In genomic region chr1:136678836-136679235, GRCm38 (mm10) we compare ENCODE assay signal across 22 mouse cellular contexts. TPM values are rescaled to one million over a fixed set of nuclear protein-coding genes. Genes with fewer than 3 reads are reported as not detected.
DNase-seq lines count a peak whose midpoint lies in the region; ATAC-seq and TF ChIP-seq lines count a peak whose summit lies in the region.
"Had no signal": no experiment of that assay in that cellular context is flagged by ENCODE, and none has a peak within 500 bp of the region (broad histone marks: within the 10 kb centered on the region; RNA-seq: fewer than 3 reads in every experiment).

No protein-coding gene starts in this region.

- H3K27me3 ChIP-seq in lung, embryonic 16.5 days (ENCODE audit: control insufficient read depth, insufficient read depth, low read depth, low read length) = no peaks in the 10 kb centered on the region
- H3K27me3 ChIP-seq in E14TG2a.4 (ENCODE audit: insufficient read depth, low read length) = no peaks in the 10 kb centered on the region
- no peaks in the 10 kb centered on the region for H3K27me3 ChIP-seq in hindbrain, postnatal 0 days (ENCODE audit: insufficient read depth, low read length)
- H3K27me3 ChIP-seq: heart, embryonic 13.5 days had no signal

- peaks cover 10% of the 10 kb centered on the region for H3K4me1 ChIP-seq in lung, embryonic 16.5 days (replicated peaks; ENCODE audit: control insufficient read depth, insufficient read depth, low read length)
- peaks cover 89% of the 10 kb centered on the region for H3K4me1 ChIP-seq in E14TG2a.4 (replicated peaks; ENCODE audit: low read depth, low read length)
- no peaks in the 10 kb centered on the region for H3K4me1 ChIP-seq in hindbrain, postnatal 0 days (ENCODE audit: insufficient read depth, low read length)

- no peak overlapping the region for H3K4me3 ChIP-seq in lung, embryonic 16.5 days (ENCODE audit: low read length)
- peak overlapping the region; percentile 68; the same call in 1 of the 2 replicates for H3K4me3 ChIP-seq in E14TG2a.4 (replicated peaks; ENCODE audit: low read length)
- no peak overlapping the region for H3K4me3 ChIP-seq in hindbrain, postnatal 0 days (ENCODE audit: low read length)
- H3K4me3 ChIP-seq: gastrocnemius, adult 2 months; heart, embryonic 10.5 days; heart, embryonic 13.5 days had no signal

- H3K27ac ChIP-seq in lung, embryonic 16.5 days (ENCODE audit: low read length) = no peak overlapping the region
- no peak overlapping the region for H3K27ac ChIP-seq in hindbrain, postnatal 0 days
- H3K27ac ChIP-seq: gastrocnemius, adult 2 months; heart, embryonic 10.5 days; heart, embryonic 13.5 days; hindbrain, embryonic 14.5 days had no signal

- H3K4me2 ChIP-seq in lung, embryonic 16.5 days (ENCODE audit: low read depth, low read length) = no peak overlapping the region
- H3K4me2 ChIP-seq in hindbrain, postnatal 0 days (ENCODE audit: low read depth, low read length) = no peak overlapping the region
- H3K4me2 ChIP-seq: heart, embryonic 13.5 days; hindbrain, embryonic 14.5 days had no signal

- peak; percentile 18 for ATAC-seq in lung, embryonic 16.5 days (ENCODE audit: low read depth)
- ATAC-seq in hindbrain, postnatal 0 days = no peak
- ATAC-seq: forebrain, embryonic 14.5 days; forebrain, postnatal 0 days had no signal

- H3K36me3 ChIP-seq in lung, embryonic 16.5 days (ENCODE audit: control insufficient read depth, insufficient read depth, low read length) = no peaks in the 10 kb centered on the region
- H3K36me3 ChIP-seq in E14TG2a.4 (ENCODE audit: insufficient read depth, low read length) = peaks cover 27% of the 10 kb centered on the region; the same call in 1 of the 2 replicates
- no peaks in the 10 kb centered on the region for H3K36me3 ChIP-seq in hindbrain, postnatal 0 days (ENCODE audit: insufficient read depth, low read length)
- H3K36me3 ChIP-seq: heart, embryonic 10.5 days; heart, embryonic 13.5 days had no signal

- no peak for TF ChIP-seq CTCF in E14TG2a.4 (conservative IDR thresholded peaks at IDR 0.05; ENCODE audit: low read length)
- no peak for TF ChIP-seq CTCF in hindbrain, postnatal 0 days (IDR thresholded peaks at IDR 0.05; ENCODE audit: low read depth)

- 28% methylated on average over 4 of the region's 4 CpGs for WGBS in lung, embryonic 16.5 days
- whole genome bisulfite sequencing in hindbrain, postnatal 0 days = 57% methylated on average over 4 of the region's 4 CpGs

- no peaks in the 10 kb centered on the region for H3K9me3 ChIP-seq in lung, embryonic 16.5 days (ENCODE audit: control insufficient read depth, low read length)
- no peaks in the 10 kb centered on the region for H3K9me3 ChIP-seq in E14TG2a.4 (ENCODE audit: low read length)
- H3K9me3 ChIP-seq in hindbrain, postnatal 0 days (ENCODE audit: low read length) = no peaks in the 10 kb centered on the region
- H3K9me3 ChIP-seq: heart, embryonic 10.5 days; heart, embryonic 13.5 days had no signal

- peak; percentile 55 for DNase-seq in heart, adult 11 months
- DNase-seq in heart, adult 9 months (ENCODE audit: low spot score in 2 of 2) = no peak
- DNase-seq in lung, postnatal 10 days = no peak
- DNase-seq in R1 (ENCODE audit: low read depth, low spot score) = peak; percentile 39
- no peak for DNase-seq in adrenal gland, adult 8-10 months
- DNase-seq in hindbrain, postnatal 0 days (ENCODE audit: low spot score) = no peak
- DNase-seq: adrenal gland, postnatal 25 days; cerebellum, adult 18-20 months; cerebellum, adult 9-10 months; cerebellum, postnatal 14 days; forebrain, postnatal 0 days; gastrocnemius, adult 2 months; gastrocnemius, postnatal 14 days; heart, adult 18-20 months; heart, postnatal 14 days; heart, postnatal 4 days had no signal

- no peak overlapping the region for H3K9ac ChIP-seq in lung, embryonic 16.5 days (ENCODE audit: low read length)
- no peak overlapping the region for H3K9ac ChIP-seq in hindbrain, postnatal 0 days (replicated peaks; ENCODE audit: low read length)
- H3K9ac ChIP-seq: forebrain, postnatal 0 days; heart, embryonic 13.5 days; hindbrain, embryonic 14.5 days had no signal

RNA-seq across cellular contexts. Expression of gene Zfp281, which starts 54.1 kb away (rescaled TPM):
- 19.1 and 22.1 TPM in 2 replicates for polyA plus RNA-seq in lung, embryonic 16.5 days (2015; fragmentation: Nextera tagmentation; extraction: Ambion mirVana)
- 10 to 100 TPM; 17.9 to 22.4 (median 19.6) TPM for total RNA-seq in adrenal gland, adult 8-10 months (2022)
- total RNA-seq in hindbrain, postnatal 0 days (2014; rRNA removed) = 22.3 and 25.7 TPM in 2 replicates
- 17.2 and 19.5 TPM in 2 replicates for polyA plus RNA-seq in hindbrain, postnatal 0 days (2015; fragmentation: Nextera tagmentation; extraction: Ambion mirVana)

Comparison
In these comparisons a context has a peak if more than half of its experiments do, and no peak if none do; other contexts are left out.
1. DNase-seq: peak in heart, adult 11 months (single experiment) and R1 (single experiment); none in heart, adult 9 months (0 of 2), lung, postnatal 10 days (single experiment), adrenal gland, adult 8-10 months (single experiment) and hindbrain, postnatal 0 days (single experiment).